Mouse (Mus musculus) gastrocnemius, postnatal 4 days (tissue): Measurements from ENCODE around the gene Pgrmc2. TPM values are rescaled to one million over a fixed set of nuclear protein-coding genes. Genes with fewer than 3 reads are reported as not detected.

Experiments
- DNase-seq, 2 experiments: peaks; one replicate each; pipeline ENCODE4 v3.0.0; 2021 to 2022; ENCODE audit warnings: low spot score in 2 of 2, mixed read lengths in 2 of 2
- total RNA-seq, 2 experiments: library from RNA; stranded (reverse); gene quantifications; 2 replicates each; pipeline ENCODE4 v1.2.3; 2021

Pgrmc2 gene
- total RNA-seq, 2 experiments from 2014 or later = 51.3 to 55.0 TPM

DNA sequence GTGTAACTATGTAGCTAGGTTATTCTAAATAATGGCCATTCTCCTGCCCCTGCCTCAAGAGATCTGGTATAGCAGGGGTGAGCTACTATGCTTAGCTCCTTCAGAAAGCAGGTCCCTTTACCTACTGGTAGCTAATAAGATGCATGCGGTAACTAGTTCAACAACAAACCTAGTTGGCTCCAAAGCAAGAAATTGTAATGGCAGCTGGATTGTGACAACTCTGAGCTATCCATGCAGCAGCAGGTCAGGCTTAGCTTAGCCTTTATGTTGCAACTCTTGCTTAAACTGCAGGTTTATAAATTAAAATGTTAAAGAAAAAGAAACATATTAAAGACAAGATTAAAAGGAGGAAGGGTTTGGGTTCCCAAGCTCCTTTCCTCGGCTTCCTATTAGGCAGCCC is 4.2 kb downstream of the Pgrmc2 start:
- no peak for DNase-seq

DNA sequence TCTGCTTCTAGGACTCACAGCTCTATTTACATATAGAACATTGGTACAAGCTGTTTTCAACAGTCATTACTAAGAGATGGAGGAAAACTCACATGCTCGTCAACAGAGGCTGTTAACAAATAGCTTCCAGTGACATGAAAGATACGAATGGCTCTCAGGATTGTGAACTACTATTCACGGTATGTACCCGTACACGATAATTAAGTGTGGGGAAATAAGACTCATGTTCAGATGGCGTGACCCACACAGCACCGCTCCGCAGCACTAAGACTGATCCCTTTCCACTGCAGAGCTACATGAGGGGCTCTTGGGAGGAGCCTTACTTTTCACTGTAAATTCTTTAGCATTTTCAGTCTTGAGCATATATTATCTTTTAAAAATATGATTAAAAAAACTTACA is 7.5 kb downstream of the Pgrmc2 start:
- DNase-seq = no peak

DNA sequence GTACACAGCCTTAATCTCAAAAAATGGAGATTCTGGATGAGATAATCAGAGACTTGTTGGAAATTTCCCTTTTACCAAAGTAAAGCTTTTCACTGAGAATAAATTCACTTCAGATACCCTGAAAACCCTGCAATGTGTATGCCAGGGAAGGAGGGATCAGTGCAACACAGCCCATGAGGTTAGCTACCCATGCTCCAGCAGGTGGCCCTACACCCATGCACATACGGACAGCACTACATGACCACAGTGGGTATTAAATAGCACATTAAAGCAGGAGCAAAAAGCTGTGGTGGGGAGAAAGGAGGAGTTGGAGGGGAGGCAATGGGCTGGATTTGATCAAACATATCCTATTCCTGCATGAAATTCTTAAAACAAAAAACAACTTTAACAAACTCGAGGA is 12.3 kb downstream of the Pgrmc2 start:
- DNase-seq = no peak

DNA sequence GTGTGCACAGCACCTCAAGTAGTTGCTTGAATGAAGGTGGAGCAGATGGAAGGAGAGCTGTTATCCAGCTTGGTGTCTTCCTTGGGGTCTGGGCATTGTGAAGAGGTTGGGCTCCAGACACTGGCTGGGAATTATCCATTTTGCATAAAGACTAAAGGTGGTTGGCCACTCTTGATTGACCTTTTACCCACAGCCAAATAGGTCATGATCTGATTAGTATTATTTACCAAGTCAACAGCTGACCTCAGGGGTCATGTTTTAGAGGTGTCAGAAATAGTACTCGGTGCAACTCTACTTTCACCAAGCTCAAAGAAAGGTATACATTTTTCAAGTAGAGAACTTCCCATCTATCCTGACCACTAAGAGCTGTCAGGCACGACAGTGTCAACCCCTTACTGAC is 17.5 kb downstream of the Pgrmc2 start:
- DNase-seq = no peak

DNA sequence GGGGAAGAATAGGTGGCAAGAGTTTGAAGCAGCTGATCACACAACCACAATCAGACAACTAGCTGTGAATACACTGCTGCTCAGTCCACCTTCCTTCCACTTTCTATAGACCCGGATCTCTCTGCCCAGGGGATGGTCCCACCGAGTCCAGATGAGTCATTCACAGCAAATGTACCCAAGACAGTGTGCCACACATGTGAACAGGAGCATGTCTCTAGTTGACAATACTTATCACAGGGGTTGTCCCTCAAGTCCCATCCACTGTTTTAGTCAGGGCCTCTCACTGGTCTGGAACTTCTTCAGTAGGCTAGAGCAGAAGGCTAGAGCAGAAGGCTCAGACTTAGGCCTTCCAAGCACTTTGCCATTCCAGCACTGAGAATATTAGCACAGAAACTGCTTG is 20.1 kb downstream of the Pgrmc2 start:
- no peak for DNase-seq

DNA sequence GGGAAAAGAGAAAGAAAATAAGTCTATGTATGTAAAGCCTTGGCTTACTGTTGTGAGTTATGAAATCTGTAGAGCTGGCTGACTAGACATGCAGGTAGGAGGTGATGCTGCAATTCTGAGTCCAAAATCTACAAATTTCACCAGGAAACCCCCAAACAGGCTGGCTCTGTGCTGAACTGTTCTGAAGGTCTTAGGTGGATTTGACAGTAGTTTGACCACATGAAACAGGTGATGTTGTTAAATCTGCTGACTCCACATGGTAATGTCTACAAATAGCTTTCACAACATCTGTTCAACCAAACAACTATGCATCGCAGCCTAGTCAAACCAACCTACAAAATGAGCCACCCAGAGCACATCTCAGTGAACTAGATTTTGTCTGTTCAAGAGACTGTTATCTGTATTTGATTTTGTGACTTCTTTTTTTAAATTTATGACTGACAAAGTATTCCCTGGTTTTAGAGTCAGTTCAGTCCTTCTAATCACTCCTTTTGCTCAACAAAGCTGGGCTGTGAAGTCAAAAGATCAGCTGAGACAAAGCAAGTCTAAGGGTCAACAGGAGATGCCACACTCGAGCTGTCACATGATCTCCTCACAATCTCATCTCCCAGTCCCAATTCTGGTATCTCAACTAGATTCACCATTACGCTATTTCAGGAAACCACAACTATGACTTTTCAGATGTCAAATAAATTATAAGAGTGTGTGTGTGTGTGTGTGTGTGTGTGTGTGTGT is 20.8 kb downstream of the Pgrmc2 start:
- DNase-seq = no peak

DNA sequence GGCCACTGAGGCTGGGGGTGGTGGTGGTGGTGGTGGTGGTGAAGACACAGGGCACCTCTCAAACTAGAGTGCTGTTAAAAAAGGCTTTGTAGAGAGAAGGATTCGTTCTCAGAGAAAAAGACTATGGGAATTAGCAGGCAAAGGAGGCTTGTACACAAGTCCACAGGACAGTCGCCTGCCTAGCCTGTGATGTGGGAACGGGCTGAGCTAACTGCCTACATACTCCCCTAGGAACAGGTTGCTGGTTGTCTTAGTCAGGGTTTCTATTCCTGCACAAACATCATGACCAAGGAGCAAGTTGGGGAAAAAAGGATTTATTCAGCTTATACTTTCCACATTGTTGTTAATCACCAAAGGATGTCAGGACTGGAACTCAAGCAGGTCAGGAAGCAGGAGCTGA is 23.6 kb downstream of the Pgrmc2 start:
- DNase-seq = no peak

DNA sequence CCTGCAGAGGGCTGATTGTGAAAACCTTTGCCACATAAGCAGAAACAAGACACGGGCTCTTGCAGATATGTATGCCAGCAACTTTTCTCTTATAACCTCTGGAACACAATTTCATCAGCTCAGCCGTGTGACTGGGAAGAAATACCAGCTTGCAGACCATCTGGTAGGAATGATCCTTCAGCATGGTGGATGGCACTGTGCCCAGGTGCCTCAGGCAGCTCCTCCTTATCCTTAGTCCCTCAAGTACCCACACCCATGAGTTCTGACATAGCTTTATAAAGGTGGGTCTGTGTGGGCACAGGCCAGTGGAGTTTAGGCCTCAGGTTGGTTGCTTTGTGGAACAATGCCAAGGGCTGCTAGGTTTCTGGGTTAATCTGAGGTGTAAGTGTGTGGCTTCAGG is 24.5 kb downstream of the Pgrmc2 start:
- DNase-seq = no peak

DNA sequence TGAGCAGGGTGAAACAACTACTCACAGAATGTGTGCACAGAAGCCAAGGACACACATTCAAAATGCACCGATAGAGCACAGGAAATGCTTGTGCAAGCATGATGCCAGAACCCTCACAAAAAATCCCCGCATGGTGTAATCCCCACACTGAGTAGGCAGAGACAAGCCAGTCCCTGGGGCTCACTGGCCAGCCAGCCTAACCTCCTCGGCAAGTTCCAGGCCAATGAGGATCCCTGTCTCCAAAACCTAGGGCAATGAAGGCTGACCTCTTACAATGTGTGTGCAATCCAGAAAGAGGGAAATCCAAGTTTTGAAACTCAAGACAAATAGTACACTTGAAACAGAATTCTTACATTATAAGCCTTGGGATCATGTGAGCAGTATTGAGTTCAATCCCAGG is 29.5 kb downstream of the Pgrmc2 start:
- DNase-seq = no peak

DNA sequence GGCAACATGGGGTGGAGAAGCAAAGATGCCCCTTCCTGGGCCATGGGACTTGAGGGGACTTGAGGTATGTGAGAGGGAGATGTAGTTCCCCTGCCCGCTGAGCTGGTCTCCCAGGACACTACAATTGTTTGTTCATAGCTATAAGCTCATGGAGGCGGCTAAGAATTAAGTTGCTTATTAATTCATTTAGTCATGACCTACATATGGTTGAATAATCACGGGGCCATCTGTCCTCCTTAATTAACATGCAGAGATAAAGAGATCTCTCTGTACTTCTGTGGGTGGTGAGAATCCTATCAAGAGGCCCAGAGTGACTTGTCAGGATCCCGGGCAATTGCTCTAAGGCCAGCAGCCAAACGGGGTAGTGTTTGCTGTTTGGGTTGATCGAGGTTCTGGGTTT is 35.0 kb downstream of the Pgrmc2 start:
- no peak for DNase-seq

DNA sequence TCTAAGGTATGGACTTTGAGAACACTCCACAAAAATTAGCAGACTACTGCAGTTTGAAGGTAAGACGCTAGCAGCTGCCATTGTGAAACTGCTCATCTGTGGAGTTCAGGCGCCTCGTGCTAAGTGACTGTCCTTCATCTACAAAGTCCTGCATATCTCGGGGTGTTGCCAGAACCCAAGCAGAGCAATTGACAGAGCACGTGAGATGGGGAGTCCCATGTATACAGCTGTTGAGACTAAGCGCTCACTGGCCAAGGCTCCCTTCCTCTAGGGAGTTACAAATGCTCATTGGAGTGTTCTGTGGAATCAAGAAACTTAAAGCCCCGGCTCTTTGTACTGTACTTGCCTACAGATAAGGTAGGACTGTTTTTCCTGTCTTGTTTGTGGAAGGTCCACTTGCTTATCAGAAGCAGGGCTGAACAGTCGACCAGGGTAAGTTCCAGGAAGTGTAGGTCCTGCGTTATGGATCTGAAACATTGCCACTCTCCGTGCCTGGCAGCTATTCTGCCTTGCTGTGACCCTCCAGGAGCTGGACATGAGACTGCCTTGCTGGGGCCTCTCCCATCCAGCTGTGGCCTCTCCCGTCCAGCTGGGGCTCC is 39.0 kb downstream of the Pgrmc2 start:
- peak in 1 of 2 experiments; percentile 26 for DNase-seq

DNA sequence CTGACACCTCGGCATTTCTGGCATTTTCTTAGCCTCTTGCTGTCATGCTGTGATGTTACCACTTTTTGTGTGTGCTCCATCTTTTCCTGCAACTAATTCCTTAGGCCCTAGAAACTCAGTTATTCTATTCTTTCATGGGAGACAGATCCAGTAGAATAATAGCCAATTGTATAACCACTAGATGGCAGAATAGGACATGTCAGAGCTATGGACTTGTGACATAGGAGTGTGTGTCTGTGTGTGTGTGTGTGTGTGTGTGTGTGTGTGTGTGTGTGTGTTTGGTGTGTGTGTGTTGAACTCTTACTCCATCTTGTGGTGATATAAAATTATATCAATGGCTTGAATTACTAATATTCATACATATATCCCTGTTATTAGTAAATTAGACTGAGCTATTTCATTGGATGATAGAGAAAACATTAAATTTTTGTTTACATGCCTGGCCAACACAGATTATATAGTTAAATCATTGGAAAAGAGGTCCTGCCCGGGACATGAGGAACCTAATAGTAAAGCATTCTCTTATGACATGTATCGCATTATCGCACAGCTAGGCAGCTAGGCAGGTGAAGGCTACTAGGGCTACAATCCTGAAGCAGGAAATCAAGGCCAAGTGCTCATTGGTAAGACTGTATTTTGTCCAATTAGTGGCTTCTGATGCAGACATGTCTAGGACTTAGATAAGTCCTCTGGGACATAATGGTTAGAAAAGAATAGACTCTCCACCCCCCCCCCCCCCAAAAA is 40.5 kb downstream of the Pgrmc2 start:
- peak in 1 of 2 experiments; percentile 30 for DNase-seq

DNA sequence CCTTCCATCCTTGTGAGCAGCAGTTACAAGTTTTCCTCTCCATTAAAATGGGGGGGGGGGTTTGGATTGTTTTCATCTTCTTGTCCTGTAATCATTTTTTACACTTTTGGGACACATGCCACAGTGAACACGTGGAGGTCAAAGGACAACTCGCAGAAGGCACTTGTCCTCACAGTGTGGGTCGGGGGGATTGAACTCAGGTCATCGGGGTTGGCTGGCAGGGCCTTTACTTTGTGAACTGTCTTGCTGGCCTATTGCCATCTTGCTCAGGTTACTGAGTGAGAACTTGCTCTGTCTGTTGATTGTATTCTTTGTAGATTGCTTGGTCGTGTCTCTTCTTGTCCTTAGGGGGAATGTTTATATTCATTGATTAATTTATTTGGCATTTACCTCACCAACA is 41.6 kb downstream of the Pgrmc2 start:
- DNase-seq = no peak

DNA sequence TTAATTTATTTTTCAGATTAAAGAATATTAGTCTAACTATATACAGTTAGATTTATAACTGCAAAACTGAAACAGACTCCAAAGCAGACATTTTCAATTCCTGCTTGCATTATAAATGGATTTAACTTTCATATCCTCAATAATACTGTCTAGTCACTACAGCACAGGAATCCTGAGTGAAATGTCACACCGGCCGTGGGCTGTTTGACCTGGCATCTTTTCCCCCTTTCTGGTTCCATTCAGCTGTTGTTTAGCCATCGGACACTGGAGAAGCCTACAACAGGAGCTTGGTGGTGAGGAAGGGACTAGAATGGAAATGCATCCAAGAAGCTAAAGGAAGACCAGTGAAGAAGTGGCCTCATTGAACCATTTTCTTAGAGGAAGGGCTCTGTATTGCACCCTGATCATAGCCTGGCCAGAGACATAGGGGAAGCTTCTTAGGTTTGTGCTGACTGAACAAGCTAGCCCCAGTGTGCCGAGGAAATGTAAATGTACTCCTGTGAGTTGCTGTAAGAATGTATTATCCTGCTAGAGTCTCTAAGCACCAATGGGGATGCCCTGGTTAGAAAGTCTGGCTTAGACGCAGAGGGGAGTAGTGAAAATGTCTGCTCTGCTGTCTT is 44.4 kb downstream of the Pgrmc2 start:
- DNase-seq = no peak

DNA sequence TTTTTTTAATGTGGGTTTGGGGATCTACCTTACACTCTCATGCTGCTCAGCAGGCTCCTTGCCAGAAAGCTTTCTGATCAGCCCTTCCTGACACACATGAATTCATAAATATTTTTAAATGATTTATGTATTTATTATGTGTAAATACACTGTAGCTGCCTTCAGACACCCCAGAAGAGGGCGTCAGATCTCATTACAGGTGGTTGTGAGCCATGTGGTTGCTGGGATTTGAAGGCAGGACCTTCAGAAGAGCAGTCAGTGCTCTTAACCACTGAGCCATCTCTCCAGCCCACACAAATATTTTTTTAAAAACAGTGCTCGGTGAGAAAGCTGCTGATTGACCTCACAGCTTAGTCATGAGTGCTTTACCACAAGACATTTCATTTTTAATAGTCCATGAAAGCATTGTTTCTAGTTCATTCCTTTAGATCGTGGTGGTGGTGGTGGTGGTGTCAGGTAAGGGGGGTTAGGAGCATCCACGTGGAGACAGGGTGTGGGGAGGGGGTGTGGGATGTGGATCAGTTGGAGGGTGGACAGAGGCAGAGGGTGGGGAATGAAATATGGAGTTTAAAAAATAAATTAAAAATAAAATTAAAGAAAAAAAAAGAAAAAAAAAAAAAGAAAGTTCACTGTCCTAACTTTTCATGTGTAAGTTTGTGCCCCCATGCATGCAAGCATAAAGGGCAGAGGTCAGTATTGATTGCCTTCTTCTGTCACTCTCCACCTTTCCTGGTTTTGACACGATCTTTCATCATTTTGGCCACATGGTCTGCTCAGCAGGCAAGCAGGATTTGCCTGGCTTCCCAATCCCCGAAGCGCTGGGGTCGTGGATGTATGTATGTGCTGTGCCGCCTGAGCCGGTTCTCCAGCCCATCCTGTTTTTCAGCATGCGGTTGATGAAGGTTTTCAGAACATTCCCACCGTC is 51.3 kb downstream of the Pgrmc2 start:
- DNase-seq = no peak

DNA sequence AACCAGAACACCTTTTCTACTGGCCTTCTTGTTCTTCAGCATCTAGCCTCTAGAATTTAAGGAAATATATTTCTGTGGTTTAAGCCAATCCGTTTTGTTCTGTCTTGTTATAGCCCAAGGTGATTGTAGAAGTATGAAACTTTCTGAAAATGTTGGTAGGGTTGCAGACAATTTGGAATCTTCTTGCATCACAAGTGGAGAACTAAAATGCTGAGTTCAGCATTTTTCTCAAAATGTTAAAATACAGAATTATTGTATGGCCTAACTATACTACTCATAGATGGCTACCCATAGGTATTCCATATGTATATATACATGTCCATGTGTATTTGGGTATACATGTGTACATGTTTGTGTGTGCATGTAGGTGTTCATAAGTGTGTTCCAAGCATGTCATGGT is 52.1 kb downstream of the Pgrmc2 start:
- DNase-seq = no peak

DNA sequence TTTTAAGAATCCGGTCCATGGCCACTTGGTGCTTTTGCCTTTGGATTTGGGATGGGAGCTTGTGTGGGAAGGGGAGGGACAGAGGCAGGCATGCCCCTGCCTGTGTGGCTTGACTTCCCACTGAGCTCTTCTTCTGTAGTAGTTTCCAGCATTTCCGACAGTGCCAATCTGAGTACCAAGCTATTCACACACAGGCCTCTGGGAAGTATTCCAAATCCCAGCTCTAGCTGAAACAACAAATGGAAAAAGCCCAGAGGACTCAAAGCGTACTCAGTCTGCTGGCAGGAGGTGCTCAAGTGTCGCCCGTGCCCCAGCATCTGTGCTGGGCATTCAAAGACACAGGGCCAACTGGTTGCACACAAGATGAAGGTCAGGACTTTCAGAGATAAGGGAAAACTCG is 60.9 kb downstream of the Pgrmc2 start:
- DNase-seq = peak in 1 of 2 experiments; percentile 10

DNA sequence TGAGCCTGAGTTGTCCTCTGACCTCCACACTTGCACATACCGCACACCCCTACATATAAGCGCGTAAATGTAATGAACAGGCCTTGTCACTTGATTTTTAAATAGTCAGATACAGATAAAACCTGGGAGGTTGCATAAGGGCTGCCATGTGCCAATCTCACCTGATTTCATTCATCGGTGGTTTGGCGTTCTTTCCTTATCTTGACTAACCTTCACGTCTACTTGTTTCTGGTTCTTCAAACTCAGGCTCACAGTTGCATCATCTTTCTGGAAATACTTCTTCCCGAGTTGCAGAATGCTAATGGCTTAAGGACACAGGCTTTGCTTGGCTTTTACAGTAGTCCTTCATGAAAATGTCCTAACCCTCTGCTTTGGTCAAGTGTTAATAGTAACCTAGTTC is 62.2 kb downstream of the Pgrmc2 start:
- DNase-seq = no peak

DNA sequence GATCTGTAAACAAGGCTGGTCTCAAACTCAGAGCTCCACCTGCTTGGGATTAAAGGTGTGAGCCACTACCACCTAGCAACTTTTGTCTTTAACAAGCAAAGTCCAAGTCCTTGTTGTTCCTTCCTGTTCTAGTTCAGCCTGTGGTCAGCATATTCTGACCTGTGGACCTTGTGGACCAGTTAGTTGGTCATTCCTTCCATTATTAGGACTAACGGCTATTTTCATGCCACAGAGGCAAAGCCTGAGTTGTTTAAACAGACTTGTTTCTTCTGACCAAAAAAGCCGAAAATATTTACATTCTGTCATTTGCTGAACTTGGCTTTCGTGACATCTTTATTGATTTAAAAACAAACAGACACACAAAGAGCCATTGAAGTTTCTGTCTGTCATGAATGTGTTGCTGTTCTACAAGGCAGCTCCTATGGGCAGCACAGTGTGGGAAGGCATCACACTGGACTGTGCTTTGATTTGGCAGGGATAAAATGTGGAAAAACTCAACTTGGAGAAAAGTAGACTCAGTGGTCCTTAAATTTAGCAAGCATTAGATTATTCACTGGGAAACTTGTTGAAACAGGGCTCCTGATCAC is 64.7 kb downstream of the Pgrmc2 start:
- no peak for DNase-seq
